25 mouse cellular contexts compared by ENCODE assay signal in the genomic region with DNA sequence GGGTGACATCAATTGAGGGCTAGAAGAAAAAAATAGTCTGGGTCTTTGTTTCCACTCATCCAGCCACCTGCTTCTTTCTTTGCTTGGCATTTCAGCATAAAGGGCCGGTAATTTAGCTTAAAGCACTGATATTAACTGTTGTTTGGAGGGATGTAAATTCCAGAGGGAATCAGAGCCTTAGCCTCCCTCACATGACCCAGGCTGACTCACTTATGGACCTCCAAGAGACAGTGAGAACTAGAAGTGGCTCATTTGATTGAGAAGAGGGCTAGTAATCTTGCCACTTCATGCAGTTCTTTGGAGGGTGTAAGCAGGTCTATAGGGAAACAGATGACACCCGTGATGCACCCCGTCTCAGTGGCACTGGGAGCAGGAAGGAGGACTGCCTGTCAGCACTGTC.
A peak's percentile ranks its signal among the peaks of the same experiment; 100 is the strongest.
DNase-seq lines count a peak whose midpoint lies in the region; ATAC-seq and TF ChIP-seq lines count a peak whose summit lies in the region.
"Had no signal": no experiment of that assay in that cellular context is flagged by ENCODE, and none has a peak within 500 bp of the region (broad histone marks: within the 10 kb centered on the region; RNA-seq: fewer than 3 reads in every experiment).

No protein-coding gene starts in this region.

- no peak overlapping the region for H3ac ChIP-seq in myocyte (ENCODE audit: control insufficient read depth, insufficient read length)

- H3K9me3 ChIP-seq in forebrain, embryonic 12.5 days: no peaks in the 10 kb centered on the region
- no peaks in the 10 kb centered on the region for H3K9me3 ChIP-seq in forebrain, embryonic 16.5 days (ENCODE audit: control insufficient read depth, low read length)
- H3K9me3 ChIP-seq in intestine, embryonic 14.5 days (ENCODE audit: control insufficient read depth, low read length): no peaks in the 10 kb centered on the region
- no peaks in the 10 kb centered on the region for H3K9me3 ChIP-seq in intestine, embryonic 16.5 days (ENCODE audit: control insufficient read depth, low read length)
- H3K9me3 ChIP-seq: embryonic facial prominence, embryonic 12.5 days; embryonic facial prominence, embryonic 15.5 days; heart, embryonic 10.5 days; heart, embryonic 13.5 days; hindbrain, embryonic 12.5 days; kidney, embryonic 15.5 days had no signal

- H3K36me3 ChIP-seq in forebrain, embryonic 12.5 days (replicated peaks): no peaks in the 10 kb centered on the region
- no peaks in the 10 kb centered on the region for H3K36me3 ChIP-seq in forebrain, embryonic 16.5 days (ENCODE audit: control insufficient read depth, insufficient read depth)
- H3K36me3 ChIP-seq in intestine, embryonic 14.5 days (ENCODE audit: control insufficient read depth, insufficient read depth, low read length): no peaks in the 10 kb centered on the region
- H3K36me3 ChIP-seq in intestine, embryonic 16.5 days (ENCODE audit: control insufficient read depth, insufficient read depth, low read length): no peaks in the 10 kb centered on the region
- H3K36me3 ChIP-seq in myocyte (ENCODE audit: control insufficient read depth, insufficient read depth): no peaks in the 10 kb centered on the region
- H3K36me3 ChIP-seq: embryonic facial prominence, embryonic 12.5 days; embryonic facial prominence, embryonic 15.5 days; heart, embryonic 10.5 days; heart, embryonic 13.5 days; hindbrain, embryonic 12.5 days; kidney, embryonic 15.5 days had no signal

- ATAC-seq in forebrain, embryonic 12.5 days (ENCODE audit: low FRiP score): 0 out of 2 replicates have a peak, but pooled peaks have one; percentile 23
- no peak for ATAC-seq in forebrain, embryonic 16.5 days
- 0 out of 2 replicates have a peak, but pooled peaks have one; percentile 36 for ATAC-seq in intestine, embryonic 14.5 days (replicated peaks; ENCODE audit: low FRiP score, low TSS enrichment, low read depth)
- ATAC-seq in intestine, embryonic 16.5 days: no peak
- no peak for ATAC-seq in frontal cortex, adult (ENCODE audit: low TSS enrichment)
- ATAC-seq: activated CD4-positive, CD25-positive, alpha-beta regulatory T cell, adult 4 months; forebrain, postnatal 0 days; intestine, postnatal 0 days had no signal

- no peak overlapping the region for H3K4me3 ChIP-seq in forebrain, embryonic 12.5 days (replicated peaks)
- H3K4me3 ChIP-seq in forebrain, embryonic 16.5 days (replicated peaks; ENCODE audit: low read length): no peak overlapping the region
- no peak overlapping the region for H3K4me3 ChIP-seq in intestine, embryonic 14.5 days (ENCODE audit: low read depth, low read length)
- H3K4me3 ChIP-seq in intestine, embryonic 16.5 days (ENCODE audit: low read length): no peak overlapping the region
- no peak overlapping the region for H3K4me3 ChIP-seq in myocyte
- H3K4me3 ChIP-seq: embryonic facial prominence, embryonic 12.5 days; embryonic facial prominence, embryonic 15.5 days; heart, adult 2 months; heart, embryonic 10.5 days; heart, embryonic 13.5 days; hindbrain, embryonic 12.5 days; kidney, embryonic 15.5 days had no signal

- no peak overlapping the region for H3K4me2 ChIP-seq in forebrain, embryonic 12.5 days
- no peak overlapping the region for H3K4me2 ChIP-seq in forebrain, embryonic 16.5 days (ENCODE audit: low read length)
- H3K4me2 ChIP-seq in intestine, embryonic 14.5 days (ENCODE audit: low read length): no peak overlapping the region
- no peak overlapping the region for H3K4me2 ChIP-seq in intestine, embryonic 16.5 days (ENCODE audit: low read depth, low read length)
- no peak overlapping the region for H3K4me2 ChIP-seq in myocyte (ENCODE audit: low read depth)
- H3K4me2 ChIP-seq: embryonic facial prominence, embryonic 12.5 days; embryonic facial prominence, embryonic 15.5 days; heart, embryonic 13.5 days; hindbrain, embryonic 12.5 days; kidney, embryonic 15.5 days had no signal

- WGBS in forebrain, embryonic 12.5 days: 63% methylated on average over 3 of the region's 3 CpGs
- 66% methylated on average over 3 of the region's 3 CpGs for WGBS in forebrain, embryonic 16.5 days
- WGBS in intestine, embryonic 14.5 days: 62% methylated on average over 3 of the region's 3 CpGs
- WGBS in intestine, embryonic 16.5 days: 65% methylated on average over 3 of the region's 3 CpGs

- DNase-seq in intestine, embryonic 14.5 days (ENCODE audit: low spot score): no peak
- DNase-seq: adrenal gland, adult 8-10 months; adrenal gland, postnatal 25 days; cerebellum, adult 18-20 months; cerebellum, adult 9-10 months; cerebellum, postnatal 14 days; forebrain, postnatal 0 days; gastrocnemius, postnatal 25 days; heart, adult 2 months; heart, postnatal 14 days; heart, postnatal 4 days; kidney, adult 2 months had no signal

- no peaks in the 10 kb centered on the region for H3K79me2 ChIP-seq in myocyte (ENCODE audit: control insufficient read depth, insufficient read depth)

- H3K9ac ChIP-seq in forebrain, embryonic 12.5 days: no peak overlapping the region
- no peak overlapping the region for H3K9ac ChIP-seq in forebrain, embryonic 16.5 days (replicated peaks; ENCODE audit: low read depth, low read length)
- no peak overlapping the region for H3K9ac ChIP-seq in intestine, embryonic 14.5 days (ENCODE audit: low read length)
- no peak overlapping the region for H3K9ac ChIP-seq in intestine, embryonic 16.5 days (ENCODE audit: low read depth, low read length)
- H3K9ac ChIP-seq: embryonic facial prominence, embryonic 12.5 days; embryonic facial prominence, embryonic 15.5 days; forebrain, postnatal 0 days; heart, embryonic 13.5 days; hindbrain, embryonic 12.5 days; kidney, embryonic 15.5 days had no signal

- no peaks in the 10 kb centered on the region for H3K27me3 ChIP-seq in forebrain, embryonic 12.5 days
- H3K27me3 ChIP-seq in forebrain, embryonic 16.5 days (replicated peaks; ENCODE audit: control insufficient read depth, insufficient read depth, low read length): no peaks in the 10 kb centered on the region
- no peaks in the 10 kb centered on the region for H3K27me3 ChIP-seq in intestine, embryonic 14.5 days (replicated peaks; ENCODE audit: control insufficient read depth, insufficient read depth, low read length)
- H3K27me3 ChIP-seq in intestine, embryonic 16.5 days (replicated peaks; ENCODE audit: control insufficient read depth, insufficient read depth, low read length): no peaks in the 10 kb centered on the region
- H3K27me3 ChIP-seq in myocyte (ENCODE audit: control insufficient read depth, insufficient read depth, insufficient read length): no peaks in the 10 kb centered on the region
- H3K27me3 ChIP-seq: embryonic facial prominence, embryonic 12.5 days; embryonic facial prominence, embryonic 15.5 days; heart, embryonic 13.5 days; hindbrain, embryonic 12.5 days; kidney, embryonic 15.5 days had no signal

- no peak overlapping the region for H3K27ac ChIP-seq in forebrain, embryonic 12.5 days
- no peak overlapping the region for H3K27ac ChIP-seq in forebrain, embryonic 16.5 days (ENCODE audit: low read length)
- no peak overlapping the region for H3K27ac ChIP-seq in intestine, embryonic 14.5 days (ENCODE audit: low read depth)
- no peak overlapping the region for H3K27ac ChIP-seq in intestine, embryonic 16.5 days (ENCODE audit: low read length)
- H3K27ac ChIP-seq: embryonic facial prominence, embryonic 12.5 days; embryonic facial prominence, embryonic 15.5 days; heart, adult 2 months; heart, embryonic 10.5 days; heart, embryonic 13.5 days; hindbrain, embryonic 12.5 days; kidney, embryonic 15.5 days had no signal

- peaks cover 4% of the 10 kb centered on the region for H3K4me1 ChIP-seq in forebrain, embryonic 12.5 days
- H3K4me1 ChIP-seq in forebrain, embryonic 16.5 days (replicated peaks; ENCODE audit: control insufficient read depth, insufficient read depth, low read length): no peaks in the 10 kb centered on the region
- no peaks in the 10 kb centered on the region for H3K4me1 ChIP-seq in intestine, embryonic 14.5 days (replicated peaks; ENCODE audit: control insufficient read depth, insufficient read depth, low read length)
- no peaks in the 10 kb centered on the region for H3K4me1 ChIP-seq in intestine, embryonic 16.5 days (ENCODE audit: control insufficient read depth, insufficient read depth, low read length)
- H3K4me1 ChIP-seq: embryonic facial prominence, embryonic 12.5 days; embryonic facial prominence, embryonic 15.5 days; hindbrain, embryonic 12.5 days; kidney, embryonic 15.5 days had no signal

- TF ChIP-seq POLR2A in myocyte (IDR thresholded peaks at IDR 0.05; ENCODE audit: insufficient read length, low read depth): no peak

TF ChIP-seq in myocyte, 11 proteins besides CTCF, POLR2A, EP300 and RAD21:
- no peak for TF ChIP-seq MAX (IDR thresholded peaks at IDR 0.05; ENCODE audit: low read depth)
- no peak for TF ChIP-seq REST (IDR thresholded peaks at IDR 0.05; ENCODE audit: insufficient read depth, insufficient read length)
- TF ChIP-seq USF1 (IDR thresholded peaks at IDR 0.05; ENCODE audit: low read depth): peak; percentile 58
- no peak for TF ChIP-seq E2F4 (IDR thresholded peaks at IDR 0.05; ENCODE audit: insufficient read depth)
- no peak for TF ChIP-seq CEBPB (IDR thresholded peaks at IDR 0.05; ENCODE audit: insufficient read depth, poor library complexity, severe bottlenecking)
- no peak for TF ChIP-seq TCF12 (IDR thresholded peaks at IDR 0.05; ENCODE audit: insufficient read depth, poor library complexity, severe bottlenecking)

Comparison
In these comparisons a context has a peak if more than half of its experiments do, and no peak if none do; other contexts are left out.
1. ATAC-seq: peak in forebrain, embryonic 12.5 days (single experiment) and intestine, embryonic 14.5 days (single experiment); none in forebrain, embryonic 16.5 days (single experiment), intestine, embryonic 16.5 days (single experiment) and frontal cortex, adult (single experiment).